Comparison of ENCODE assay signal across 22 mouse cellular contexts in the genomic region with DNA sequence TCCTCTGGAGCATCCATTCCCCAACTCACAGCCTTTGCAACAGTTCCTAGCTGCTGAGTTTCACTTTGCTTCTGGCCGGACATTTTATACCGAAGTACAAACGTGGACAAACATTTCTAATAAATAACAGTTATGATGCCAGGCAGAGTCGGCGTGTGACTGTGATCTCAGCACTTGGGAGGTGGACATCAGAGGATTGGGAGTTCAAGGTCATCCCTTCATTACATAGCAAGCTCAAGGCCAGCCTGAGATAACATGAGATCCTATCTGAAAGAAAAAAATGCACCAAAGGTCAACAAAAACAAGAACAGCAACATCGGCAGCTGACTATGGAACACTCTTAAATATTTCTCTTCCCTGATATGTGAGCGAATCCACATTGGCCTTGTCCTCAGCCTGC. TPM values are rescaled to one million over a fixed set of nuclear protein-coding genes. Genes with fewer than 3 reads are reported as not detected.
DNase-seq lines count a peak whose midpoint lies in the region; ATAC-seq and TF ChIP-seq lines count a peak whose summit lies in the region.
"Had no signal": no experiment of that assay in that cellular context is flagged by ENCODE, and none has a peak within 500 bp of the region (broad histone marks: within the 10 kb centered on the region; RNA-seq: fewer than 3 reads in every experiment).

No protein-coding gene starts in this region.

- H3K4me2 ChIP-seq in heart, embryonic 12.5 days = no peak overlapping the region
- H3K4me2 ChIP-seq in intestine, embryonic 16.5 days (ENCODE audit: low read depth, low read length) = no peak overlapping the region
- H3K4me2 ChIP-seq in kidney, embryonic 15.5 days = no peak overlapping the region
- H3K4me2 ChIP-seq in stomach, embryonic 14.5 days (replicated peaks; ENCODE audit: low read depth, low read length) = no peak overlapping the region
- H3K4me2 ChIP-seq: heart, embryonic 13.5 days; liver, embryonic 13.5 days; lung, embryonic 14.5 days; midbrain, embryonic 13.5 days had no signal

- no peaks in the 10 kb centered on the region for H3K27me3 ChIP-seq in heart, embryonic 12.5 days (replicated peaks)
- no peaks in the 10 kb centered on the region for H3K27me3 ChIP-seq in intestine, embryonic 16.5 days (replicated peaks; ENCODE audit: control insufficient read depth, insufficient read depth, low read length)
- no peaks in the 10 kb centered on the region for H3K27me3 ChIP-seq in kidney, embryonic 15.5 days
- H3K27me3 ChIP-seq in stomach, embryonic 14.5 days (ENCODE audit: control insufficient read depth, insufficient read depth, low read length) = no peaks in the 10 kb centered on the region
- H3K27me3 ChIP-seq: heart, embryonic 13.5 days; liver, embryonic 13.5 days; midbrain, embryonic 13.5 days had no signal

- H3K4me3 ChIP-seq in heart, embryonic 12.5 days = no peak overlapping the region
- no peak overlapping the region for H3K4me3 ChIP-seq in intestine, embryonic 16.5 days (ENCODE audit: low read length)
- H3K4me3 ChIP-seq in kidney, embryonic 15.5 days (replicated peaks) = no peak overlapping the region
- H3K4me3 ChIP-seq in stomach, embryonic 14.5 days (ENCODE audit: low read depth, low read length) = no peak overlapping the region
- no peak overlapping the region for H3K4me3 ChIP-seq in lung, adult 2 months (replicated peaks; ENCODE audit: extremely low read depth, low read depth, low read length)
- no peak overlapping the region for H3K4me3 ChIP-seq in gastrocnemius, adult 2 months
- H3K4me3 ChIP-seq: embryonic facial prominence, embryonic 10.5 days; heart, embryonic 13.5 days; liver, embryonic 13.5 days; megakaryocyte, embryonic 14.5 days; midbrain, embryonic 13.5 days had no signal

- 82% methylated on average over 7 of the region's 7 CpGs for WGBS in heart, embryonic 12.5 days
- 72% methylated on average over 7 of the region's 7 CpGs for WGBS in intestine, embryonic 16.5 days
- 56% methylated on average over 7 of the region's 7 CpGs for WGBS in kidney, embryonic 15.5 days
- 83% methylated on average over 7 of the region's 7 CpGs for WGBS in stomach, embryonic 14.5 days
- WGBS in lung, adult 2 months = 78% methylated on average over 7 of the region's 7 CpGs

- no peak overlapping the region for H3K27ac ChIP-seq in heart, embryonic 12.5 days (ENCODE audit: poor library complexity, severe bottlenecking)
- peak overlapping the region; percentile 62 for H3K27ac ChIP-seq in intestine, embryonic 16.5 days (ENCODE audit: low read length)
- H3K27ac ChIP-seq in kidney, embryonic 15.5 days = peak overlapping the region; percentile 24
- H3K27ac ChIP-seq in stomach, embryonic 14.5 days (ENCODE audit: low read length) = peak overlapping the region; percentile 74
- no peak overlapping the region for H3K27ac ChIP-seq in gastrocnemius, adult 2 months
- H3K27ac ChIP-seq: embryonic facial prominence, embryonic 10.5 days; hindbrain, postnatal 0 days; liver, embryonic 13.5 days; midbrain, embryonic 13.5 days had no signal

- DNase-seq in heart, adult 11 months = peak; percentile 85
- DNase-seq in lung, adult 2 months = no peak
- DNase-seq in gastrocnemius, adult 2 months = no peak
- DNase-seq in frontal cortex, postnatal 25 days (ENCODE audit: low spot score in 2 of 2) = no peak
- DNase-seq: cerebellum, adult 8-10 months; heart, adult 18-20 months; heart, postnatal 14 days; liver, embryonic 13.5 days; lung, postnatal 36 days; right cerebral cortex, postnatal 14 days had no signal

- no peak for TF ChIP-seq CTCF in lung, adult 2 months (IDR thresholded peaks at IDR 0.05; ENCODE audit: insufficient read depth, low read length)
- no peak for TF ChIP-seq CTCF in gastrocnemius, adult 2 months (IDR thresholded peaks at IDR 0.05)

- H3K9ac ChIP-seq in heart, embryonic 12.5 days = no peak overlapping the region
- H3K9ac ChIP-seq in intestine, embryonic 16.5 days (ENCODE audit: low read depth, low read length) = no peak overlapping the region
- no peak overlapping the region for H3K9ac ChIP-seq in kidney, embryonic 15.5 days
- H3K9ac ChIP-seq in stomach, embryonic 14.5 days (replicated peaks; ENCODE audit: low read depth, low read length) = no peak overlapping the region
- H3K9ac ChIP-seq: heart, embryonic 13.5 days; liver, embryonic 13.5 days; lung, embryonic 14.5 days; midbrain, embryonic 13.5 days had no signal

- ATAC-seq in heart, embryonic 12.5 days (ENCODE audit: insufficient number of reproducible peaks, low FRiP score) = no peak
- no peak for ATAC-seq in intestine, embryonic 16.5 days
- ATAC-seq in kidney, embryonic 15.5 days (replicated peaks; ENCODE audit: low FRiP score) = no peak
- ATAC-seq in stomach, embryonic 14.5 days (ENCODE audit: insufficient number of reproducible peaks, insufficient read depth, low FRiP score, low read depth) = no peak
- ATAC-seq: forebrain, embryonic 16.5 days; hindbrain, postnatal 0 days; midbrain, embryonic 13.5 days had no signal

- H3K9me3 ChIP-seq in heart, embryonic 12.5 days (replicated peaks) = no peaks in the 10 kb centered on the region
- no peaks in the 10 kb centered on the region for H3K9me3 ChIP-seq in intestine, embryonic 16.5 days (ENCODE audit: control insufficient read depth, low read length)
- no peaks in the 10 kb centered on the region for H3K9me3 ChIP-seq in kidney, embryonic 15.5 days (replicated peaks)
- no peaks in the 10 kb centered on the region for H3K9me3 ChIP-seq in stomach, embryonic 14.5 days (ENCODE audit: control insufficient read depth, low read depth, low read length)
- H3K9me3 ChIP-seq: embryonic facial prominence, embryonic 10.5 days; heart, embryonic 13.5 days; liver, embryonic 13.5 days; megakaryocyte, embryonic 14.5 days; midbrain, embryonic 13.5 days had no signal

- intact Hi-C loops in gastrocnemius, adult 2 months (cut with DNase I) = no loop called here

- H3K4me1 ChIP-seq in heart, embryonic 12.5 days (replicated peaks) = peaks cover 33% of the 10 kb centered on the region
- H3K4me1 ChIP-seq in intestine, embryonic 16.5 days (ENCODE audit: control insufficient read depth, insufficient read depth, low read length) = no peaks in the 10 kb centered on the region
- peaks cover 10% of the 10 kb centered on the region for H3K4me1 ChIP-seq in kidney, embryonic 15.5 days
- peaks cover 13% of the 10 kb centered on the region; the same call in 1 of the 2 replicates for H3K4me1 ChIP-seq in stomach, embryonic 14.5 days (ENCODE audit: control insufficient read depth, insufficient read depth, low read length)
- no peaks in the 10 kb centered on the region for H3K4me1 ChIP-seq in lung, adult 2 months (ENCODE audit: control insufficient read depth, insufficient read depth, low read length)
- H3K4me1 ChIP-seq: liver, embryonic 13.5 days had no signal

- H3K36me3 ChIP-seq in heart, embryonic 12.5 days = no peaks in the 10 kb centered on the region
- no peaks in the 10 kb centered on the region for H3K36me3 ChIP-seq in intestine, embryonic 16.5 days (ENCODE audit: control insufficient read depth, insufficient read depth, low read length)
- no peaks in the 10 kb centered on the region for H3K36me3 ChIP-seq in kidney, embryonic 15.5 days
- no peaks in the 10 kb centered on the region for H3K36me3 ChIP-seq in stomach, embryonic 14.5 days (ENCODE audit: control insufficient read depth, insufficient read depth, low read length)
- H3K36me3 ChIP-seq: embryonic facial prominence, embryonic 10.5 days; heart, embryonic 13.5 days; liver, embryonic 13.5 days; midbrain, embryonic 13.5 days had no signal

- TF ChIP-seq POLR2A in lung, adult 2 months (IDR thresholded peaks at IDR 0.05; ENCODE audit: borderline replicate concordance, extremely low read depth, low read depth, low read length) = no peak

RNA-seq across cellular contexts. Expression of a gene that starts 46.6 kb away (rescaled TPM):
- polyA plus RNA-seq in heart, embryonic 12.5 days (2016; fragmentation: Nextera tagmentation; extraction: Ambion mirVana) = 0.93 and 1.0 TPM in 2 replicates
- polyA plus RNA-seq in intestine, embryonic 16.5 days (2015; fragmentation: Nextera tagmentation; extraction: Ambion mirVana) = 2.7 and 3.1 TPM in 2 replicates
- polyA plus RNA-seq in kidney, embryonic 15.5 days (2015; fragmentation: Nextera tagmentation; extraction: Ambion mirVana) = 2.3 and 2.4 TPM in 2 replicates
- polyA plus RNA-seq in stomach, embryonic 14.5 days (2014; fragmentation: Nextera tagmentation; extraction: Ambion mirVana) = 12.6 and 14.4 TPM in 2 replicates
- polyA plus RNA-seq in lung, adult 2 months (2012; rRNA removed) = 1.6 and 1.7 TPM in 2 replicates
- under 1 TPM; 0.05 to 0.08 TPM for total RNA-seq in gastrocnemius, adult 2 months (2021)
- total RNA-seq: monocyte, adult 5-6 weeks had no signal

Comparison
In these comparisons a context has a peak if more than half of its experiments do, and no peak if none do; other contexts are left out.
1. H3K27ac ChIP-seq: peak in intestine, embryonic 16.5 days (single experiment), kidney, embryonic 15.5 days (single experiment) and stomach, embryonic 14.5 days (single experiment); none in heart, embryonic 12.5 days (single experiment) and gastrocnemius, adult 2 months (single experiment).